Mouse (Mus musculus): ENCODE results near the gene Tbc1d2.

The Tbc1d2 gene

DNA sequence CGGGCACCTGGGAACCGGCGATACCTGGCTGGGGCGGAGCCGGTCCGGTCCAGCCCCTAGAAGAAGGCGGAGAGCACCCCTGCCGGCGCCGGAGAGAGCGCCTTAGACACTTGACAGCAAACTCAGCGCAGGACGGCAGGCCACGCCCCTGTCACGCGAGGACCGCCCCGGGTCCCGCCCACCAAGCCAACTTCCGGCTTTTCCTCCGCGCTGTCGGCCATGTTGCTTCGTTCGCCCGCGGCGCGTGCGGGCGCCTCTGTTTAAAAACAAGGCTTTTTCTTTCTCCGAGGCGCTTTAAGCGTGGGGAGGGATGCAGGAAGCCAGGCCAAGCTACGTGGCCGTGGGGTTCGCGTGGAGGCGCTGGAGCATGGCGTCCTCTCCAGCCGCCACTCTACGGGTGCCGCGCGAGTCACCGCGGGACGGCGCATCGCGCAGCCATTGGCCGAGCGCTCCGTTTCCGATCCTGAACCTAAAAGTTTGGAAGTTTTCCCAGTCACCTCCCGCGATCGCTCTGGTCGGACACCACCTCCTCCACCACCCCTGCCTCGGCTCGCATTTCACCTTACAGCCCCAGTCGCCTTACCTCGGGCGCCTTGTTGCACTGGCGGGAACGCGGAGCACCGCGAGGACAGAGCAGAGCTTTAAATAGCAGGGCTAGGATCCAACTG is at the start of gene Tbc1d2:
TSS of gene Tbc1d2 (minus strand) at position 124 of the 668 bp plus-strand sequence.
- DNase-seq (ENCODE audit: low spot score in 2 of 2) = peak; percentile 93 to 97

DNA sequence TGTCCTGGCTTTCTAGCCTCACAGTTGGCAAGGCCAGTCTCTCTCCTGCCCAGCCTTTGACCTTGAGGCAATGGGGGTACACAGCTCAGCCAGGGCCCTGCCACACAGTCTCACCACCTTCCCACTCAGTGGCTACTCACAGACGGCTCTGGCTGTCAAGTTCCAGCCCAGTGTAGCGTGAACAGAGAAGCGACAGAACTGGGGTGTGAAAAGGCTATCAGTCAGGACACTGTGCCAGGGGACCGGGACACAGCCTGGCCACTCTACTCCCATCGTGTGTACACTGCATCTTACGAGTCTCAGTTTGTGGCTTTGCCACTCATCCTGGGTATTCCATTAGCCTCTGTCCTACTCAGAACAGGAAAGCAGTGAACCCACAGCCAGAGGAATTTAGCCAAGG is 46.5 kb upstream of the Tbc1d2 start:
- DNase-seq (ENCODE audit: low spot score in 2 of 2) = no peak

DNA sequence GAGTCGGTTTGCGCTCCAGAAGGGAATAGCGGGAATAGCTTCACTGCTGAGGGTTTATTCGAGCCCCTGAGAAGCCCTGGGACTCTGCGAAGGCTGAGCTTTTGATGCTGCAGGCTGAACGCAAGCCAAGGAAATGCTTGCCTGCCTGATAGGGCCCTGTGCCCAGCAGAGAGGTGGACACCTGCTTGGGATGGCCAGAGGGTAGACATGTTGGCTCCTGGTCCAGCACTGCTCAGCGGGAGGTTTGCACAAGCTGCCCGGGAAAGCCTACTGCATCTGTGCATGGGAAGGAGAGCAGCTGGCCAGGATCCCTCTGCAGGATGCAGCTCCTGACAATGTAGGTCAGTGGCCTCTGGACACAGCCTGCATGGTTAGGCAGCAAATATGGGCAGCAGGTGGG is 40.6 kb upstream of the Tbc1d2 start:
- DNase-seq (ENCODE audit: low spot score in 2 of 2) = no peak

DNA sequence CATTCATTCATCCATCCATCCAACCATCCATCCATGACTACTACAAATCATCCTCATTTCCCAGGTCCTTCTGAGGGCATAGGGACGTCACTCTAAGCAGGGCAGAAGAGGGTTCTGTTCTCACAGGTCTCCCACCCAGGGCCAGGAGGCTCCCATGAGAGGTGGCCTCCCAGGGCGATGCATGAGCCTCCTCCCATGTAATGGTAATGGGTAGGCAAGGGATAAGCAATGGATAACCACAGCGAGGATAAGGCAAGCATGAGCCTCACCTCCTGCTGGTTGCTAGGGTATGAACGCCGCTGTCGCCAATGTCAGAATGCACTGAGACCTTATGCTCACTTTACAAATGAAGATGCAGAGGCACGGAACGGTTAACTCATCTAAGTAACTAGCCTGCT is 40.0 kb upstream of the Tbc1d2 start:
- DNase-seq (ENCODE audit: low spot score in 2 of 2) = no peak

DNA sequence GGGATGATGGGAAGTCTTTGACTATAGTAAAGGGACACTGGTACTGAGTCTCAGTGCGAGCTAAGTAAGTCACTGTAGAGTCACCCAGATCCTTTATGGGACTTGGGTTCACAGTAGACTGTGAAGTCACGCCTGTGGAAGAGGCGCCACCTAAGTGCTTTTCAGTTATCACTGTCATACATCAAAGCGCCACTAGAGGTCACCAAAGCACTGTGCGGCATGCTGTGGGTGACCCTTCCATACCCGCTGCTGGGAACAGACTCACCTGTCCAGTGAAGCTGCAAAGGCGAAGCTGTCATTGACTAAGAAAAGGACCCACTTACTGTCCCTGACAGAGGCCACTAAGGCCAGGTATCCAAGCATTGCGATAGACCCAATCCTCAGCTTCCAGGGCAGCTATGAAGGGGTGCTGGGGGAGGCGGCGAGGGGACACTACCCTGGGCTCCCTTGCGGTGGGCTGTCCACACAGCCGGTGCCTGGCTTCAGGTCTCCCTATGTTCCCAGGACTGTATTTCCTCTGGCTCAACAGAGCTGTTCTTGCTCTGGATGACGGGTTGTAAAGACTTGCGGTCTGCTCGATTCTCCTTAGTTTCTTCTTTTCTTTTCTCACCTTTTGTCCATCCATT is 39.5 kb upstream of the Tbc1d2 start:
- peak; percentile 20 to 49 for DNase-seq (ENCODE audit: low spot score in 2 of 2)

DNA sequence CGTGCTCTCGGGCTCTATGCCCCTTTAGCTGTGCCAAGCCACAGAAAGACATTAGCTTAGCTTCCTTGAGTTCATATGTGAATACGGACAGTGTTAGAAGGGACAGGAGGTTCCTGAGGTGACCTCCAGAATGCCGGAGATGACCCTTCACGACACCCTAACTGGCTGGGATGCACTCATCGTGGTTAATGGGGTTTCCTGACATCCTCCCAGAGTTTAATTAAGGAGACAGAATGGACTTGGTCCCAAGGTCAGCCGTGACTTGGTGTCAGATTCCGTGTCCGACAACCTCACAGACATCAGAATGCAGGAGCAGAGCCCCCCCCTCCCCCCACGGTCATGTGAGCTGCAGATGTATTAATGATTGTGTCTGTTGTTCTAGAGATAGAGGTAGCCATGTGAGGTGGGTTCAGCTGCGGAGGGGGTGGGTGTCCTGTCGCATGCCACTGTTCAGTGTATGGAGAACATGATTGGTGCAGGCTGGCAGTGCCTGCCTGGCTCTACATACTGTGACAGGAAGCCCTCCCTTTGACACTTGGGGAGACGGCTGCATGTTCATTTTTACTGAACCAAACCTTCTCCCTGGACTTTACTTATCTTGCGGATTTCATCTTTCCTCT is 38.3 kb upstream of the Tbc1d2 start:
- DNase-seq (ENCODE audit: low spot score in 2 of 2) = no peak

DNA sequence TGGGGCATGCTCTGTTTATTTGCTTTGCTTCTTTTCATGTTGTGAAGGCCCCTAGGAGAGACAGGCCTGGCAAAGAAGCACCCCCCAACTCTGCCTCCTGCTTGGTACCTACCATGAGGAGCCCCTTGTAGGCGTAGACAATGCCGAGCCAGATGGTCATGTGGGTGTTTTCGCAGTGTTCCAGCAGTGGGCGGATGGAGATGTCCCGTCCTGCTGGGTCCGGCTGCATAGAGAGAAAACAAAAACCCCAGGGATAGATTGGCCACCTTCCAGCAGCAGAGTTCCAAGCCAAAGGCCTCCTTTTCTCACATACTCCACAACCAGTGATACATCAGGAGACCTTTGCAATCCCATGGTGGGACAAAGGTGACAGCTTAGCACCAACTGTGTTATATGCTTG is 34.2 kb upstream of the Tbc1d2 start:
- DNase-seq (ENCODE audit: low spot score in 2 of 2) = no peak

DNA sequence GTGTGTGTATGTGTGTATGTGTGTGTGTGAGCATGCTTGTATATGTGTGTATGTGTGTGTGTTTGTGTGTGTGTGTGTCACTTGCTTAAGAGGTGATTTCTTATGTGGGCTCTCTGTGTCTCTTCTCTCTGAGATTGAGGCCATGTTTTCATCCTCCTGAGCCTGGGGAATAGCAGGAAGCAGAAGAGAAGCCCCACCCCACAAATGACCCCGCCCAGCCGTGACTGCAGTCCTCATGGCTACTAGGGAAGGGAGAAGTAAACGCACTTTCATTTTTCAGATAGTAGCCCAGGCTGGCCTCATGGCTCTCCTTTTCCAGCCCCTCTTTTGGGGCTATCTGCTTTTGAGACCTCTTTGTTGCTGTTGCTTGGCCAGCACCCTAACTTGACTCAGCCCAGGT is 26.6 kb upstream of the Tbc1d2 start:
- no peak for DNase-seq (ENCODE audit: low spot score in 2 of 2)

DNA sequence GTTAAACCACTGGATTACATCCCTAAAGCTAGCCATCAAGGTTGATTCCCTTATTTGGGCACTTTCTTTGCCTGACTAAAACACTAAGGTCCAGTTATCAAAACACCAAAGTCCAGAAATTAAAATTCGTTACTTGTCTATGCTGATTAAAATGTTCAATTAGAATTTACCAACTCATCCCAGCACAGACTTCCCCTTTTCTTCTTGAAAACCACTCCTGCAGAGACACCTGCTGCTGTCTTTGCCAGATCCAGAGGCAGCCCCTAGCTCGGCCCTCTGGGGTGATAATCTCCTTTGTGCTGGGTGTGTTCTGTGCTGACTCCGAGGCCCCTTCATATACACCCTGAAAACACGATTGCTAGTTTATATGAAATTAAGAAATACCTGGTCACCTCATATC is 26.0 kb upstream of the Tbc1d2 start:
- DNase-seq (ENCODE audit: low spot score in 2 of 2) = no peak

DNA sequence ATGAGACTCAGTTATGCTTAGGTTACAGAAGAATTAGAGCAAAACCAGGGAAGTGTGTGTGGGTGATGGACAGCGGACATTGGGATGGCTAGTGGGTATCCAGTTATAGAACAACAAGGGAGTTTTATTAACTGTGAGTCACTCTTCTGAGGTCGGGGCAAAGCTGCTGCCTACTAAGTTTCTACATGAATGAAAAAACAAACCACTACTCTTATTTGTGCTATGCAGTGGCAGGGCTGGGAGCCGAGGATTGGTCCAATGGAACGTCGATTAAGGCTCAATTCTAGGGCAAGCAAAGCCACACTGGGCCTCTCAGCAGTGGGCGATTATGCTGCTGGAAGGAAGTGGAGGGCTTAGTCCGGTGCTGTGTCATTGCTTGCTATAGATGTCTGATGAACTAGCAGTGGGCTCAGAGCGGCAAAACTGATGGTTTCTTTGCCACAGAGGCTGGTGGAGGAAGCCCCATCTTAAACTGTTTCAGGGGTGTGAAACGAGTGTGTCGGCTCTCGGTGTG is 25.3 kb upstream of the Tbc1d2 start:
- no peak for DNase-seq (ENCODE audit: low spot score in 2 of 2)

DNA sequence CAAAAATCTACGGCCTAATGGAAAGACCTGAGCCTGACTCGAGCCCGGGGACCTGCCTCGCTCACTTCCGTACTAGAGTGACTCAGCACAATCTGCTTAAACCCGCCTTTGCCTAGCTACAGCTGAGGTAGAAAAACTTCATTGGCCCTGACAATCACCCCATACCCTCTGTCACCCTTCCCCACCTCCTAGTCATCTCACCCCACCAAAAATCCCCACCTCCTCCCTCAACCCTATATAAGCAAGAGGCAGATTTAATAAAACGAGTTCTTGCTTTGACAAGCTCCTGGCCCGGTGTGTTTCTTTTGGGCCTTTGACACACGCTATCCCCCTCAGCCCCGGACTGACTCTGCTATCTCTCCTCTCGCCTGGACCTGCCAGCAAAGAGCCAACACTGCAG is 18.6 kb upstream of the Tbc1d2 start:
- DNase-seq (ENCODE audit: low spot score in 2 of 2) = no peak

DNA sequence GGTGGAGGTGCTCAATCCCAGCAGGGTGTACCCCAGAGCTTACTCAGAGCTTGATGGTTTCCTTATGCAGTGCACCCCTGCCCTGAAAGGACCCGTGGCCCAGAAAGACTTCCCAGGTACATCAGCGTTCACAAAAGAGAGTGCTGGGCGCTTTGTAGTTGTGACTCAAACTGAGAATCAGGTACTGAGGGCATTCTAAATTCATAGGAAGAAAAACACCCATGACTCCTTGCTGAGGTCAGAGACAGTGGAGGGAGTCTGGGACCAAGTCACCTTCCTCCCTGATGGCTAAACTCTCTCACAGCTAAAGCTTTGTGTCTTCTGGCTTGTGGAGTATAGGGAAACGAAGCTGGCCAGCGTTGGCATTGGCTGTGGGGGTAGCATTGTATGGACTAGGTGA is 16.4 kb upstream of the Tbc1d2 start:
- DNase-seq (ENCODE audit: low spot score in 2 of 2) = no peak

DNA sequence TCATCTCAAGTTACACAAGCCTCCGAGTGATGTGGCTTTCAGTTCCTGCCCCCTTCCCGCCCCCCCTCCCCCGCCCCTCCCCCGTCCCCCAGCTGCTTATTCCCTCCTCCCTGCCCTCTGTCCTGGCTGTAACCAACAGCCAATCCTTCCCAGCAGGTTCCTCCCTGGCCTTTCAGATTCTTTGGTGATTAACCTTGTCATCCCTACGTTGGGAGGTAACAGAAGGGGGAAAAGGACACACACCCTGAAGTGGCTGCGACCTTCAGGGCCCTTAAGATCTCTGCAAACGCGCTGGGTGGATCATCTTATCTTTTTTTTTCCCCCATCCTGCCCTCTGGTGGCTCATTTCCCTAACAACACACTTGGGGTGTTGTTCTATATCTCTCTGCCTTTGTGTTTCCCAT is 15.4 kb upstream of the Tbc1d2 start:
- no peak for DNase-seq (ENCODE audit: low spot score in 2 of 2)

DNA sequence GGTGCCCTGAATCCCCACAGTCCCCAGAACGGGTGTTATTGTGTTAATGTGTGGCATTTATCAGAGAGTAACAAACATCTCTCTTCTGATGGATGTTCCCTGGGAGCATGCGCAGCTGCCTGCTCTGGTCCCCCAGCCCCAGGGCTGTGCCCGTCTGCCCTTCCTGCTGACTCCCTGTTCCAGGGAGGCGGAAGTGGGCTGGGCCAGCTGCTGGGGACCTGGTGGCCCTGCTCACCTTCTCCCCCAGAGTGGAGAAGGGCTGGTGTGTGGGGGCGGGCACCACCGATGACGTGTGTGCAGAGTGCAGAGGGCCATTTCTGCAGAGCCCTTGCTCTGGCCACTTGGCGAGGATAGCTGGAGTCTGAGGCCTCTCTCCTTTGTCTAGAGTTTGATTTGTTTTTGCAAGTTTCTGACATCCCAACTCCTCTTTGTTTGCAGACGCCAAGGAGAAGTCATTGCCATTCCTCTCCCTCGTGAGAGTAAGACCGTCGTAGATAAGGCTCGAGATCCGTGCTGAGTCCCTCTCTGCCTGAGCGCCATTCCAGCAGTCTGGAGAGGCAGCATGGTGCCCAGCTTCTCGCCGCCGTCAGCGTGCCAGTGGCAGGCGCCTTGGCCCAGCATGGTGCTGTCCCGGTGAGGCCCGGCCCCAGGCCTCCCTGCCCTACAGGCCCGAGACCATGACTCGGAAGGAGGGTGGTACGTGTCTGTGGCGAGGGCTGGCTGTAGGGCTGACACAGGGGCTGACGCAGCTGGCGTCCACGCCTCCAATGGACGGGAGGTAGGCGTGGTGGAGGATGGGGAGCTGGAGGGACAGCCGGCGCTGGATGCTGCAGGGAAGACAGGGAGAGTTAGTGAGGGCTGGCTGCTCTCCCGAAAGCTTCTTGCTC is 14.4 kb upstream of the Tbc1d2 start:
- peak; percentile 26 to 38 for DNase-seq (ENCODE audit: low spot score in 2 of 2)

DNA sequence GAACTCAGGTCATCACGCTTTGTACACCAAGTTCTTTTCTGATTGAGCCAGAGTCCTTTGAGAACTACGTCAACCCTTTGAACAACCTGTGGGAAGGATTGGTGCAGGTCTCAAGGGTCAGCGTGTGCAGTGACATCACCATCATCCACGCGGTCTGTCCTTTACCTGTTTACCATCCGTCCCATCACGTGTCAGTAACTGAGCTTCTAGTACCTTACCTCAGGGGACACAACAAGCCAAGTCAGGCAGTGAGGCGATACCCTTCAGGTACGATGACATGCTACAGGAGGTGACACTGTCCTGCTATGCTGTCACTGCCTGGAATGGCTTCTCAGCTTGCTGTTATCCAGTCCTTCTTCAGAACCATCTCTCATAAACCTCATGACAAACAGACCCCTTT is 11.4 kb upstream of the Tbc1d2 start:
- DNase-seq (ENCODE audit: low spot score in 2 of 2) = no peak

DNA sequence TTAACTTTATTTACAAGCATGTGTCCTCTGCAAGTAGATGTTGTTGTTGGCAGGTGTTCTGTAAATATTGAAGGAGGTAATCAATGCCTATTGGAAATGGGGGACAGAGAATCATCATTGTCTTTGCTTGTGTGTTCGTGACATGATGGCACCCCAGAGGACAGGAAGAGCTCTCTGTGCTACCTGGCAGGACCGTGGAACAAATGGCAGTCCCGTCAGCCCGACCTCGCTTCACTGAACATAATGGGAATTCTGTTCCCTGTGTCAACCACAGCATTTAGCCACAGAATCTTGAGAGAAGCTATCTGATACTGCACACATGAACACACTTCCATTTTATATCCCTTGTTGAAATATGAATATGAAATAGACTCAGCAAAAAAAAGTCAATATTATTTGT is 8.9 kb upstream of the Tbc1d2 start:
- DNase-seq (ENCODE audit: low spot score in 2 of 2) = no peak

DNA sequence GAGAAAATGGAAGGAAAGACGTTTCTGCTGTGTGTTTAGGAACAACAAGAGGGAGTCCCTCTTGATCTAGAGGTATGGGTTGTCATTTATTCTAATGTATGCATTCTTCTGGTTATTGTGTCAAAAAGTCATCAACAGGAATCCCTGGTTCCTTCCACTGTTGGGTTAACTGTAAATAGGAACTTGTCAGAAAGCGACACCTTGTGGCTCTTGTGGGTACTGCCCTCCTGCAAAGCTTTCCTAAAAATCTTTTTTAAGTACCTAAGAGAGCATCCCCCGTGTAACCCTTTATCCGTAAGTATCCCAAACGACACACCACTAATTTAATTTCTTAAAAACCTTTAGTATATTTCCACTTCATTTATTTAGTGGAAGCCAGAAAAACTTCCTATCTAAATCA is 7.1 kb upstream of the Tbc1d2 start:
- DNase-seq (ENCODE audit: low spot score in 2 of 2) = peak; percentile 39 to 47

DNA sequence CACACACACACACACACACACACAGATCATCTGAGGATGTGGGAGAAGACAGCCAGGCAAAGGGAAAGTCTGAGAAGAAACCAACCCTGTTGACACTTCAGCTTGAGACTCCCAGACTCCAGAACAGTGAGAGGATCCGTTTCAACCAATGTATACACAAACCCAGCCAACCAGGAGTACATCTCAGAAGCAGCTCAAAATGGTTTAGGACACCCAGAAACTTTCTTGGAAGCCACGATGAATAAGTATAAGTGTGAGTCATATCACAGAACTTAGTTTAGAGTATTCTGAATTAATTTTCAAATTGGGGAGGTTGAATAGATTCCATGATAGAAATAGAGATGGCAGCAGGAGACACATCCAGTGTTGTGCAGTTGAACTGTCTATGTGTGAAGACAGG is 5.9 kb upstream of the Tbc1d2 start:
- no peak for DNase-seq (ENCODE audit: low spot score in 2 of 2)

DNA sequence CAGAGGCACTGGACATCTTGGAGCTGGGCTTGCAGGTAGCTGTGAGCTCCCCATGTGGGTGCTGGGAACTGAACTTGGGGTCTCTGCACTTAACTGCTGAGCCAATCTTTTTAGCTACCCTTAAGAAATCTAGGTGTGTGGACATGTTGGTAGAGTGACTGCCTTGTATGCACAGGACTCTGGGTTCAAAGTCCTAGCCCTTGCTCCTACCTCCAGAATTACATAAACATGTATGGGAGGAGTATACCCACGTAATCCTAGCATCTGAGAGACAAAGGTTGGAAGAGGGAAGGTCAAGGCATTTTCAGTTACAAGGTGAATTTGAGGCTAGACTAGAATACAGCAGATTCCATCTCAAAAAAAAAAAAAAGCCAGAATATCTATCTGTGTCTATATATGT is 5.3 kb upstream of the Tbc1d2 start:
- no peak for DNase-seq (ENCODE audit: low spot score in 2 of 2)

DNA sequence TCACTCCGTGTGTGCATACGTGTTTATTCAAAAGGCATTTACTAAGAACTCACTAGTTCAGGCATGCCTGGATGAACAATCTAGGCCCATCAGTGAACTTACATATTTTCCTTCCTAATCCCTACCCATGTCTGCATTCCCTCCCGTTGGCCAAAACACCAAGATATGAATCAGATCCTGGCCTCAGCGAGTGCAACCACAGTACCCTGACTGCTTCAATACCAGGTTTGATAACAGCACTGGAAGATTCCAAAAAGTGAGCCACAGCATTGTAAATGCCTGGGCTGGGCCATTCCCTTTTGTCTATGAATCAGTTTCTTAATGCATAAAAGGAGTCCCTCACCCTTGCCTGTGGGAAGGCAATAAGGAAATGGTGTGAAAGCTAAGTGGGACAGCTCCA is 848 bp downstream of the Tbc1d2 start:
- DNase-seq (ENCODE audit: low spot score in 2 of 2) = peak in 1 of 2 experiments; percentile 13

DNA sequence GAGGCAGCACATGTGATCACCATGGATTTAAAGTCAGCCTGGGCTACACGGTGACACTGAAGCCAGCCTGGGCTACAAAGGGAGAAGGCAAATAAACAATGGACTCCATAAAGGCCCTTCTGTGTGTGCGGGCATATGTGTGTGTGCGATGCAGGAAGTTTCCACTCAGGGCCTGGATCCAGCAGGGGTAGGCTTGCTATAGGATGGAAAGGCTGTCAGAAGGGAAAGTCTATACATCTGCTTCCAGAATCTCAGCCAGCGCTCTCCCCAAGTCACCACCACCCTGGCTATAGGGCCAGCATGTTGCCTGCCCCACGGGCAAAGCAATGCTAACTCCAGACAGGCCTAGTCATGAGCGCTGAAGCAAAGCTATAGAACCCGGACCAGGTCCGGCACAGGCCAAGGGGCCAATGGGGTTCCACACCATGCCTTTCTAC is 6.3 kb downstream of the Tbc1d2 start:
- DNase-seq (ENCODE audit: low spot score in 2 of 2) = no peak
